Mouse (Mus musculus): Measurements from ENCODE around the gene Olfr1155. TPM values are rescaled to one million over a fixed set of nuclear protein-coding genes. Genes with fewer than 3 reads are reported as not detected.

The Olfr1155 gene
- polyA plus RNA-seq (2016; fragmentation: Nextera tagmentation; extraction: Ambion mirVana), result not detected in 2 replicates

DNA sequence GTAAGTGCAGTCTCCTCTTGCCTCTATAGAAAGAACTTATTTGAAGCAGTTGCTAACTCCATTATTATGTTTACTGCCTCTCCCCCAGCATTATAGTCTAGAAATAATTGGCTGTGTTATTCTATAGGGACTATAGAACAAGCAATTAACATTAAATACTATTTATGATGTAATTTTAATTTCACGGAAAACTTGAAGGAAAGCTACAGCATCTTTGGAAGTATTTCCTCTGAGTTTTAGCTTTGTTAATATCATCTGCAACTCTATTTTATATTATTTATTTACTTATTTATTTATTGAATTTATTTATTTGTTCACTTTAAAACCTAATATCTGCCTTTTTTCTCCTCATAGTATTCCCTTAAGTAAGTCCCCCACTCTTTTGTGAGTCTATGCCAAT is at the start of gene Olfr1155:
Gene Olfr1155, minus strand, starts transcription at position 101 of the 400 bp plus-strand sequence.
- H3K27me3 ChIP-seq (replicated peaks; ENCODE audit: low read depth, poor library complexity, severe bottlenecking), result no peaks in the 10 kb centered on the region
- no peaks in the 10 kb centered on the region for H3K4me1 ChIP-seq
- no peaks in the 10 kb centered on the region for H3K9me3 ChIP-seq
- H3K4me3 ChIP-seq, result no peak within 1 kb of the TSS
- H3K27ac ChIP-seq (replicated peaks), result no peak within 1 kb of the TSS
- no peak for DNase-seq (ENCODE audit: low spot score)
- WGBS, result 93% methylated on average over 1 of the region's 1 CpGs
- no peaks in the 10 kb centered on the region for H3K36me3 ChIP-seq (replicated peaks)

GRCm38 (mm10) chr2:87989813-87990212 is 44.9 kb upstream of the Olfr1155 start, which contains the start of gene Olfr1158:
TSS of gene Olfr1158 (plus strand) at chr2:87990113.
- no peaks in the 10 kb centered on the region for H3K36me3 ChIP-seq (replicated peaks)
- no peak for DNase-seq (ENCODE audit: low spot score)

GRCm38 (mm10) chr2:87974563-87974962 is 29.6 kb upstream of the Olfr1155 start, which contains the start of gene Olfr74:
TSS of gene Olfr74 (minus strand) at chr2:87974663.
- DNase-seq (ENCODE audit: low spot score), result no peak
- 80% methylated on average over 3 of the region's 3 CpGs for WGBS
- no peaks in the 10 kb centered on the region for H3K27me3 ChIP-seq (replicated peaks; ENCODE audit: low read depth, poor library complexity, severe bottlenecking)
- H3K4me3 ChIP-seq, result no peak within 1 kb of the TSS
- H3K9me3 ChIP-seq, result no peaks in the 10 kb centered on the region
- H3K4me1 ChIP-seq, result no peaks in the 10 kb centered on the region
- H3K36me3 ChIP-seq (replicated peaks), result no peaks in the 10 kb centered on the region
- H3K27ac ChIP-seq (replicated peaks), result no peak within 1 kb of the TSS

More at GRCm38 (mm10) chr2:87989813-87990212, 44.9 kb upstream of the Olfr1155 start, which contains the start of gene Olfr1158:
- Histone ChIP-seq H3K9me3 (no peaks in the 10 kb centered on the region), H3K27me3 (replicated peaks; ENCODE audit: low read depth, poor library complexity, severe bottlenecking) (no peaks in the 10 kb centered on the region), H3K4me3 (no peak within 1 kb of the TSS), H3K27ac (replicated peaks) (no peak within 1 kb of the TSS), H3K4me1 (no peaks in the 10 kb centered on the region)

DNA sequence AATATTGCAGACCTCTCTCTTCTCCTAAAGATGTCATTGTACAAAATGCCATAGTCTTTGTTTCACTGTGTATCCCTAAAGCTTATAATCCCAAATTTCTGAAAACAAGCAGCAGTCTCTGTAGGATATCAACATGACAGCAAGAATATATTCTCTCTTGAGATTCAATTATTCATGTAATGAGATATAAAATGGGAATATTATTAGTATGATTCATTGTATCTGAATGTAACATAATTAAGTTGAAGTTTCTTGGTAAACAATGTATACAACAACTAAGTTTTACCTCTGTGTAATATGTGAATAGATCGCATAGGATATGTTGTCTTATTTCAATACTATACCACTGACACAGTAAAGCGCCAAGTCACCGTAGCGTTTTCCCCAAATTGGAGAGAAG is 23.3 kb upstream of the Olfr1155 start, which contains the start of gene Olfr1157:
Gene Olfr1157, minus strand, starts transcription at position 101 of the 400 bp plus-strand sequence.
- Histone ChIP-seq H3K27me3 (replicated peaks; ENCODE audit: low read depth, poor library complexity, severe bottlenecking) (no peaks in the 10 kb centered on the region), H3K4me1 (no peaks in the 10 kb centered on the region), H3K4me3 (no peak within 1 kb of the TSS), H3K36me3 (replicated peaks) (no peaks in the 10 kb centered on the region), H3K27ac (replicated peaks) (no peak within 1 kb of the TSS), H3K9me3 (no peaks in the 10 kb centered on the region)
- 92% methylated on average over 4 of the region's 4 CpGs for WGBS
- DNase-seq (ENCODE audit: low spot score), result no peak

- H3K27me3 ChIP-seq (replicated peaks; ENCODE audit: low read depth, poor library complexity, severe bottlenecking), result no peaks in the 10 kb centered on the region
- H3K9me3 ChIP-seq, result no peaks in the 10 kb centered on the region
- no peaks in the 10 kb centered on the region for H3K36me3 ChIP-seq (replicated peaks)
- DNase-seq (ENCODE audit: low spot score), result no peak
- no peaks in the 10 kb centered on the region for H3K4me1 ChIP-seq
- no peak within 1 kb of the TSS for H3K27ac ChIP-seq (replicated peaks)
- H3K4me3 ChIP-seq, result no peak within 1 kb of the TSS
Observed at GRCm38 (mm10) chr2:87953000-87953399, 8.1 kb upstream of the Olfr1155 start, which contains the start of gene Olfr1156. TSS of gene Olfr1156 (minus strand) at chr2:87953100.

DNA sequence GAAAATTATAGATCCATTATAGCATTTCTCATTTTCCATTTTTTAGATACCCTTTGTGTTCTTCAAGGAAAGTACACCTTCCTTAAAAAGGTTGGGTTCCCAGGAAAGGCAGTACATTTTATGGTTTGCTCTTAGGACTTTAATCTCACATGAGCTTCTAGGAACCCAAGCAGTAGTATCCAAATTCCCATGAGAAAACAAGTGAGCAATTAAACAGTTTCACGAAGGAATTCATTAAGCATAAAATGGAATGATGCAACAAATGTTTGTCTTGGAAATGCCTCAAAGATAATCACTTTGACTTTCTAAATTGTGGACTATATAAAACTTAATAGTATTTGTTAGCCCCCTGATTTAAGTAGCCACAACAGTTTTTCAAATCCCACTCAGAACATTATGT is 39.9 kb downstream of the Olfr1155 start, which contains the start of gene Olfr1154:
Gene Olfr1154, minus strand, starts transcription at position 101 of the 400 bp plus-strand sequence.
- Histone ChIP-seq H3K9me3 (no peaks in the 10 kb centered on the region), H3K27me3 (replicated peaks; ENCODE audit: low read depth, poor library complexity, severe bottlenecking) (no peaks in the 10 kb centered on the region), H3K4me3 (no peak within 1 kb of the TSS), H3K4me1 (no peaks in the 10 kb centered on the region), H3K36me3 (replicated peaks) (no peaks in the 10 kb centered on the region), H3K27ac (replicated peaks) (no peak within 1 kb of the TSS)
- WGBS, result 94% methylated on average over 1 of the region's 1 CpGs
- no peak for DNase-seq (ENCODE audit: low spot score)

- Histone ChIP-seq H3K27me3 (replicated peaks; ENCODE audit: low read depth, poor library complexity, severe bottlenecking) (no peaks in the 10 kb centered on the region), H3K4me3 (no peak within 1 kb of the TSS)
- WGBS, result 83% methylated on average over 1 of the region's 1 CpGs
Observed at GRCm38 (mm10) chr2:87894662-87895061, 50.3 kb downstream of the Olfr1155 start, which contains the start of gene Olfr1153. TSS of gene Olfr1153 (plus strand) at chr2:87894962.

More at GRCm38 (mm10) chr2:87894662-87895061, 50.3 kb downstream of the Olfr1155 start, which contains the start of gene Olfr1153:
- no peaks in the 10 kb centered on the region for H3K36me3 ChIP-seq (replicated peaks)
- H3K4me1 ChIP-seq, result no peaks in the 10 kb centered on the region
- no peaks in the 10 kb centered on the region for H3K9me3 ChIP-seq
- H3K27ac ChIP-seq (replicated peaks), result no peak within 1 kb of the TSS
- DNase-seq (ENCODE audit: low spot score), result no peak

Other genes starting within 250 kb of the Olfr1155 start
- not detected in 2 replicates for gene Olfr1137, start 232.0 kb downstream of the Olfr1155 start, polyA plus RNA-seq (2016; fragmentation: Nextera tagmentation; extraction: Ambion mirVana)
- not detected in 2 replicates for gene Olfr1138, start 205.2 kb downstream of the Olfr1155 start, polyA plus RNA-seq (2016; fragmentation: Nextera tagmentation; extraction: Ambion mirVana)
- not detected in 2 replicates for gene Olfr1140, start 201.4 kb downstream of the Olfr1155 start, polyA plus RNA-seq (2016; fragmentation: Nextera tagmentation; extraction: Ambion mirVana)
- not detected in 2 replicates for gene Olfr1141, start 191.1 kb downstream of the Olfr1155 start, polyA plus RNA-seq (2016; fragmentation: Nextera tagmentation; extraction: Ambion mirVana)
- not detected in 2 replicates for gene Olfr152, start 165.7 kb downstream of the Olfr1155 start, polyA plus RNA-seq (2016; fragmentation: Nextera tagmentation; extraction: Ambion mirVana)
- not detected in 2 replicates for gene Olfr1143, start 144.5 kb downstream of the Olfr1155 start, polyA plus RNA-seq (2016; fragmentation: Nextera tagmentation; extraction: Ambion mirVana)
- gene Olfr1145, start 135.3 kb downstream of the Olfr1155 start, polyA plus RNA-seq (2016; fragmentation: Nextera tagmentation; extraction: Ambion mirVana), result not detected in 2 replicates
- gene Olfr1148, start 114.6 kb downstream of the Olfr1155 start, polyA plus RNA-seq (2016; fragmentation: Nextera tagmentation; extraction: Ambion mirVana), result not detected in 2 replicates
- not detected in 2 replicates for gene Olfr1150-ps1, start 101.1 kb downstream of the Olfr1155 start, polyA plus RNA-seq (2016; fragmentation: Nextera tagmentation; extraction: Ambion mirVana)
- gene Olfr1151, start 89.3 kb downstream of the Olfr1155 start, polyA plus RNA-seq (2016; fragmentation: Nextera tagmentation; extraction: Ambion mirVana), result not detected in 2 replicates
- gene Olfr1152, start 78.6 kb downstream of the Olfr1155 start, polyA plus RNA-seq (2016; fragmentation: Nextera tagmentation; extraction: Ambion mirVana), result not detected in 2 replicates
- gene Olfr1153, start 50.2 kb downstream of the Olfr1155 start, polyA plus RNA-seq (2016; fragmentation: Nextera tagmentation; extraction: Ambion mirVana), result not detected in 2 replicates
- not detected in 2 replicates for gene Olfr1154, start 40.0 kb downstream of the Olfr1155 start, polyA plus RNA-seq (2016; fragmentation: Nextera tagmentation; extraction: Ambion mirVana)
- not detected in 2 replicates for gene Olfr1156, start 8.0 kb upstream of the Olfr1155 start, polyA plus RNA-seq (2016; fragmentation: Nextera tagmentation; extraction: Ambion mirVana)
- gene Olfr1157, start 23.2 kb upstream of the Olfr1155 start, polyA plus RNA-seq (2016; fragmentation: Nextera tagmentation; extraction: Ambion mirVana), result not detected in 2 replicates
- gene Olfr74, start 29.5 kb upstream of the Olfr1155 start, polyA plus RNA-seq (2016; fragmentation: Nextera tagmentation; extraction: Ambion mirVana), result not detected in 2 replicates
- not detected in 2 replicates for gene Olfr1158, start 45.0 kb upstream of the Olfr1155 start, polyA plus RNA-seq (2016; fragmentation: Nextera tagmentation; extraction: Ambion mirVana)
- not detected in 2 replicates for gene Olfr1160, start 63.1 kb upstream of the Olfr1155 start, polyA plus RNA-seq (2016; fragmentation: Nextera tagmentation; extraction: Ambion mirVana)
- gene Olfr1161, start 77.6 kb upstream of the Olfr1155 start, polyA plus RNA-seq (2016; fragmentation: Nextera tagmentation; extraction: Ambion mirVana), result not detected in 2 replicates
- 0.05 TPM in 1 of 2 replicates, not detected in the other for gene Olfr73, start 92.6 kb upstream of the Olfr1155 start, polyA plus RNA-seq (2016; fragmentation: Nextera tagmentation; extraction: Ambion mirVana)
- gene Olfr1162, start 106.0 kb upstream of the Olfr1155 start, polyA plus RNA-seq (2016; fragmentation: Nextera tagmentation; extraction: Ambion mirVana), result not detected in 2 replicates
- gene Olfr1163, start 126.7 kb upstream of the Olfr1155 start, polyA plus RNA-seq (2016; fragmentation: Nextera tagmentation; extraction: Ambion mirVana), result not detected in 2 replicates
- gene Olfr1164, start 148.8 kb upstream of the Olfr1155 start, polyA plus RNA-seq (2016; fragmentation: Nextera tagmentation; extraction: Ambion mirVana), result not detected in 2 replicates
- not detected in 2 replicates for gene Olfr1166, start 183.1 kb upstream of the Olfr1155 start, polyA plus RNA-seq (2016; fragmentation: Nextera tagmentation; extraction: Ambion mirVana)
- not detected in 2 replicates for gene Olfr1167, start 210.1 kb upstream of the Olfr1155 start, polyA plus RNA-seq (2016; fragmentation: Nextera tagmentation; extraction: Ambion mirVana)
- not detected in 2 replicates for gene Olfr1168, start 236.7 kb upstream of the Olfr1155 start, polyA plus RNA-seq (2016; fragmentation: Nextera tagmentation; extraction: Ambion mirVana)

Measured in embryonic facial prominence, embryonic 10.5 days (tissue).